Mouse (Mus musculus) megakaryocyte-erythroid progenitor cell, adult 5-6 weeks (primary cell): ENCODE measurements at regions not wholly inside any gene's neighbourhood (a gene's known extent, or its start where the extent isn't known, plus 50 kb on each side); places are given as distances from the start of the nearest gene placed in this dataset.

Experiments used
- ATAC-seq: replicated peaks from 2 replicates; pipeline ENCODE4 v1.8.0; 2016; ENCODE audit warnings: mild to moderate bottlenecking, inconsistent platforms; ENCODE audit not compliant: severe bottlenecking, poor library complexity, low FRiP score, low TSS enrichment

GRCm38 (mm10) chr4:12474981-12475568 lies 303.3 kb upstream of the Fam92a start:
- ATAC-seq, result no peak

GRCm38 (mm10) chr4:12474421-12474820 lies 302.6 kb upstream of the Fam92a start:
- no peak for ATAC-seq

DNA sequence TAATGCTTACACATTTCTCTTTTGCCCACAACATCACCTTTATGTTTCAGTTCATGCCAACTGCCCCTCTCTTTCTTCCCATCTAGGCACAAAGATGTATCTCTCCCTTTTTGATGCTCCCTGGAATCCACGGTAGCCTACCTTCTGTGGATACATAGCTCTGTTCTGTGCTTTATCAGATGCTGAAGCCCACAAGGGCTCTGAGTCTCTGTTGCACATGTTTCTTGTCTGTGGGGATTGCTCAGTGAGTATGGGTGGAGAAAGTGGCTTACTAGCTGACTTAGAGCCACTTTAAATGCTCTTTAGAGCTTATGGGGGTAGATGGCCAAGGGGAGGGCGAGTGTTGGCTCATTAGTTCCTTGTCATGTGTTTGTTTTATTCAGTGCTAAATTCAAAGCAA lies 289.9 kb upstream of the Fam92a start:
- no peak for ATAC-seq

GRCm38 (mm10) chr4:12461251-12461650 lies 289.4 kb upstream of the Fam92a start:
- no peak for ATAC-seq

- no peak for ATAC-seq
These were observed 286.3 kb upstream of the Fam92a start for GRCm38 (mm10) chr4:12457978-12458597.

DNA sequence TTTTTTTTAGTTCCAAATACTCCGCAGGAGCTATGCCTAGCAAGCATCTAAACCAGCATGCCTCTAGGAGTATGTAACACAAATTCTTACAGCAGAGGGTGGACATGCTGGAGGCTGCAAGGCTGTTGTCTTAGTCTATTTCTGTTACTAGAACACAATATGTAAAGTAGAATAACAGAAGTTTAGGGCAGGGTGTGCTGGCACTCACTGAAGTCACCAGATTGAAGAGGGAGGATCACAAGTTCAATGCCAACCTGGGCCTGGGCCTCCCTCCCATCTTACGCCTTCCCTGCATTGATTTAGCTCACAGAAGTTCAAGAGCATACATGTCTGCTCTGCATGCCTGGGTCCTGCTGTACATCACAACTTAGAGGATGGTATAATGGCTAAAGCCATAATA lies 280.3 kb upstream of the Fam92a start:
- no peak for ATAC-seq

DNA sequence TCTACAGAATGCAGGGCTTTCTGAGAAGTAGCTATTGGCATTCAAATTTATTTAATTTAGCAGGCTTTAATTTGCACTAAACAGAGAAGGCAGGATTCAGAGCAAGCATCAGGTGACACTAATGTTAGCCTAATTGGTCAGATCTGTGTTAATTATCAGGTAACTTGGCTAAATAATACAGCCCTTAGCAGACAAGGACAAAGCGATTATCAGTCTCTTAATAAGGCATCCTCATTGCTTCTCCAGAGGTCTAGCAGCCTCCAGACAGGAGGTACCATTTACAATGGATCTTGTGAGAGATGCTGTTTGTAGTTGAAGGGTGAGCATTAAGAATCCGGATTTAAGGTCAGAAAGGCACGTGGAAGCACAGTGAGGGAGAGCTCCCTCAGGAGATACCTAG lies 253.7 kb upstream of the Fam92a start:
- ATAC-seq, result no peak

- no peak for ATAC-seq
These were observed 250.0 kb upstream of the Fam92a start for GRCm38 (mm10) chr4:12421628-12422319.

DNA sequence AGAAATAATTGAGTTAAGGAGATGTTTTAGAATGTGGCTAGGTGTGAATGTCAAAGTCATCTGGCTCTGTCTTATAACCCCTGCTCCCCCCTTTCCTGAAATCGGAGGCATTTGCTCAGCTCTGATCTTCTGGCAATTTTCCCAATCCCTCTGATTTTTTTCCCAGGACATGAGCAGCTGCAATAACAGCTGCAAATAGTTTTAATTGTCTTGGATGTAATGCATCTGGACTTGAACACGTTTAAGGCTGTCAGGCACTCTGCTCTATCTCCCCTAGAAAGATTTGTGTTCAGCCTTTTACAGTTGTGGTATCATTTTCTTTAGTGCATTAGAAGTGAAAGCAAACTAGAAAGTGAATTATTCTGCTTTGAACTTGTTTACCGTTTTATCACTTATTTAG lies 246.3 kb upstream of the Fam92a start:
- no peak for ATAC-seq

DNA sequence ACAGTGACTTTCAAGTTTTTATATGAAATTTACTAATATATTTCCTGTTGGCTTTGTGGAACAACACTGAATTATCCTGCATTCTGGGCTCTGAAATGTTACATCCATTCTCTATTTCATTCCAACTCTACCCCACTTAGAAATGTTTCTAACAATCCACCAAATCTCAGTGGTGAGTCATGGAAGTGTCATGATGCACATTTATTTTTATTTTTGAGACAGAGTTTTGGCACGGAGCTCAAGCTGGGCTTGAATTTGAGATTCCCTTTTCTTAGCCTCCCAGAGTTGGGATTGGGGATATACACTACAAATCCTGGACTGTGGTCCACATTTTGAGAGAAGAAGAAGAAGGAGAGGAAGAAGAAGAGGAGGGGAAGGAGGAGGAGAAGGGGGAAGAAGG lies 223.5 kb upstream of the Fam92a start:
- no peak for ATAC-seq

GRCm38 (mm10) chr4:12376797-12377570 lies 205.2 kb upstream of the Fam92a start:
- no peak for ATAC-seq

DNA sequence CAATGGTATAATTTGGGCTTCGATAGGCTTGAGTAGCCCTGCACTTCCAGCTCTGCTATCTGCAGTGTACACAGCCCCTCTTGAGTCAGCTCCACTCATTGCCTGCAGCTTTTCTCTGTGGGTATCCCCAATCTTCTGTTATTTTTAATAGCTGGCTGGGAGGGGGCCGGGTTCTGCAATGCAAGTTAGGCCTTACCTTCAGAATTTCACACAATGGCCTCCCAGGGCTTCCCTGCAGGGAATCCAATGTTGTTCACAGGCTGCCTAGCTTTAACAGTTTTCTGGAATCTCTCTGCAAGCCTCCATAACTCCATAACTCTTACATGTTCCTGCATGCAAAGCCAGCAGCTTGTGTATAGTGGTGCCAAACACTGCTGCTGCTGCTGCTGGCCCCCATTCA lies 197.7 kb upstream of the Fam92a start:
- ATAC-seq, result no peak

- ATAC-seq, result no peak
These were observed 185.3 kb upstream of the Fam92a start for GRCm38 (mm10) chr4:12356992-12357634.

DNA sequence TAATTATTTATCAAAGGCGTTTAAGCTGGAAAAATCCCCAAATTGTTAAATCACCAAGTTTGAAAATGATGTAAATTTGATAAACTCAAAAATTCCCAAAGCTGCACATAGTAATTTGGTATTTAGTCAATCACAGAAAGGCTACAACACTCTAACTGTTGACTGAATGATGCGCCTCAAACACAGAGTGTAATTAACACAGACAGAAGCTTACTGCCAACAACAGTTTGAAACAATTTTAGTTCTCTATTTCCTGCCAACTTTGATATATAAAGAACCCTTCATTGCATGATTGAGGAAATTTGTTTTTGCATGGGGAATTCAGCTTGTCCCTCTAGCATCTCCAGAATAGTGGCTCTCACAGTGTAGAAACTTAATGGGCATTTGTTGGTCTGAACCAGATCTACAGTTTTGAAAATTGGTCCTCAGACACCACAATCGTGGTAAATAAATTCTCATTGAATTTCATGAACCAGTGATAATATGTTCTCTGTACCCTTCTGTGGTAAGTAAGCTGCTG lies 181.6 kb upstream of the Fam92a start:
- ATAC-seq, result no peak

DNA sequence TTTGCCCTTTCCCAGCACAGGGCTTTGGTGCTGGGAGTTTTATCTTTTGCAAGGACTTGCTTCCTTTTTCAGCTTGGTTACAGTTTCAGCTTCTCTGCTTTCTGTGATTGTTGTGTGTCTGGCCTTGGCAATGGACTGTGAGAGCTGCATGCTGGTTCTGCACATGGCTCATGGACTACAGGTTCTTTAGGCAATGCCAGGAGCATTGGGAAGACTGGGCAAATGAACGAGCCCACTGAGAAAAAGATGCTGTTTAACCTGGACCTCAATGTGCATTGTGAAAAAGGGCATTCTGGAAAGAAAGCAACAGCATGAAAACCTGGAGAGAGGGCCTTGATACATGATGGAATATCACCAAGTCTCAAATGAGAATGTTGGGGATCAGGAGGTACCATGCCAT lies 167.4 kb upstream of the Fam92a start:
- no peak for ATAC-seq

GRCm38 (mm10) chr4:12334832-12335587 lies 163.2 kb upstream of the Fam92a start:
- no peak for ATAC-seq

DNA sequence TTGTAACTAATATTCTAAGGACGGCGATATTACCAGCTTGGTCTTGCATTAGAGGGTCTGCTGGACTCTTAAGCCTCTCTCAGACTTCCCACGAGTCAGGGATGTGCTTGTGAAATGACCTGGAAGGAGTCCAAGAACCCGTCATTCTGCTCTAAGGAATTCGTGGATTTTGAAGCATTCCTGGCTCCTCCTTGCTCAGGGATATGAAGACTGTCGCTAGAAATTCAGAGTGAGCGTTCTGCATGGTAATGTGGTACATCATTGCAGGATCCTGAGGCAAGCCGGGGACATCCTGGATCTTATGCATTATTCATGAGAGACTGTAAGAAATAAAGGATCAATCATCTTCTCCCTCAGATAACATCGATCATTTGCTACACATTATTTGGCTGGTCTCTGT lies 162.6 kb upstream of the Fam92a start:
- ATAC-seq, result no peak

DNA sequence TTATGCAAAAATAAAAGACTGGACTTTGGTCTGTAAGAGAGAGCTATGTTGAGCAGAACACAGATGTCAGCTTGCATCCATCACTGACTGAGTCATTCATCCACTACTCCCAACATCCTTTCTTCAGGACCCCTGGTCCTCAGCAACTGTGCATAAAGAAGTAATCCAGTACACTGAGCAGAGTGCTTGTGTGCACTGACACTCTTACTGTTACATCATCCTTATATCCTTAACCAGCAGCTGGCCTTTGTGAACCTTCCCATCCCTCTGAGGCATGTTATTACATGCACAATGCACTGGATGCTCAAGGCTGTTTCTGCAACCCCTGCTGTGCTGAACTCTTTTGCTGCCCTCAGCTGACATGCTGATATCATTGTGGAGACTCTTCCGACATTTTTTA lies 144.2 kb upstream of the Fam92a start:
- ATAC-seq, result no peak

- ATAC-seq, result no peak
These were observed 136.5 kb upstream of the Fam92a start for GRCm38 (mm10) chr4:12308332-12308731.
